Mouse (Mus musculus): ENCODE measurements around the gene Tmem220.

Tmem220 gene

DNA sequence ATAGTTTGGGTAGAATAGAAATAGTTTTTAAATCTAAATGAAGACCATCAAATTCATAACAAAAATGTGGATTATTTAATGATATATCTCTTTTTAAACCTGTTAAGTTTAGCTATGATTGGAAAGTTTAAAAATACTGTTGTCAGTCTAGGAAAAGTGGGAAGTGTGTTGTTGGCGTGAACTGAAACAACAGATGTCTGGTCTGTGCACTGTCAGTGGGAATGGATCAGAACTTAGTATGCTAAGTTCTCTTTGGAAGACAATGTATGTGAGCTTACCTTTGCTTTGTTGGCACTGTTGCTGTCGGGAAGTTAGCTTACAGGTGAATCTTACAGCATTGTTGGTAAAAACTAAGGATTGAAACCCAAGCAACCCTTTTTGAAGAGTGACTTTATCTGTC lies 36.4 kb downstream of the Tmem220 start:
- no peak for DNase-seq (ENCODE audit: low read depth)

- no peak for DNase-seq (ENCODE audit: low read depth)
These were observed 37.8 kb downstream of the Tmem220 start for GRCm38 (mm10) chr11:67062726-67063125.

DNA sequence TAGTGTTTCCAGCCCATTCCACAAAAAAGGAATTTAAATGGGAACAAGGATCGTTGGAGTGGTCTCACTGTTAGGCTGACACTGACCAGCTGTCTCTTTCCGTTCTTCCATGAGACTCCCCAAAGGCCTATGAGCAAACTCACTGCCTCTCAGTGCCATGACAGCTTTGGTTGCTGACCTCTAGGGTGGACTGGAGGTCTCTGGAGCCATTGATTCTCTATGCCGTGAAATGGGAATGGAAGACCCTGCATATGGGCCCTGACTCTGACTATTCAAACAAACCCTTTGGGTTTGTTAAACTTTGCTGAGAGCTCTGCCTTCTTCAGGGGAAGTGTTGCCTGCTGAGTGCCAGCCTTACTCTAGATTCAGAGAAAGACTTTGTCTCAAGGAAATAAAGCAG lies 42.8 kb downstream of the Tmem220 start:
- DNase-seq (ENCODE audit: low read depth), result no peak

- DNase-seq (ENCODE audit: low read depth), result no peak
These were observed 47.7 kb downstream of the Tmem220 start for GRCm38 (mm10) chr11:67072615-67073130.

DNA sequence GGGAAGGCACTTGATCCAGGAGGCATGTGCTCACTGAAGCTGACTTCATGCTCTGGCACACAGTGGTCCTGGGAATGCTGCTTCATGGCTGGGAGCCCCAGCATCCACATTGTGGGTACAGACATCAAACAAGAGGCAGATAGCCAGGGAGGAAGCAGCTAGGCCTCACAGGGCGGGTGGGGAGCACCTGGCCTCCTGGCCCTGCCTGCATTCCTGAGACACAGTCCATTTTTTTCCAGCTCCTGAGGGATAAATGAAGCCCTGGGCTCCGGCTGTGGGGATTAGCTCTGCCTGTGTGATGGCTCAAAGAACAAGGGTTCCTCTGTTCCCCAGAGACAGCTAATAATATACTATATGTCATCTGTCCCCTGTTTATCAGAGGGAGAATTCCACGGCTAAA lies 50.1 kb downstream of the Tmem220 start:
- DNase-seq (ENCODE audit: low read depth), result no peak

GRCm38 (mm10) chr11:67076781-67077180 lies 51.8 kb downstream of the Tmem220 start:
- no peak for DNase-seq (ENCODE audit: low read depth)

DNA sequence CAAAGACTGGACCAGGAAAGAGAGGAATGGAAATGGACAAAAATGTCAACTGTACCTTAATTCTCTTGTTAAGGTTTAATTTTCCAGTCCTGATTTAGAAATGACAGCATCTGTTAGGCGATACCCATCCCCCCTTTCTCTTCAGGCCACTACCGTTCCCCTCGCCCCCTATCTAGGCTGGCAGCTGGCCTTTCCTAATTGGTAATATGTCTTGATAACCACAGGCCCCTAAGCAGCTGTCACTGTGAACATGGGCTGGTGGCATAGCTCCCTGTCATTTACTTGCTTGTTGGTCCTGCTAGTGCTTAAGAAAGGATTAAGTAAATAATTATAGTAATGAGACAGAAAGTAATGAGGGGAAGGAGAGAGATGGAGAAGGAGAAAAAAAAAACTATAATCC lies 52.5 kb downstream of the Tmem220 start:
- no peak for DNase-seq (ENCODE audit: low read depth)

GRCm38 (mm10) chr11:67078000-67078399 lies 53.0 kb downstream of the Tmem220 start, which contains the start of gene Myh3:
Gene Myh3 (plus strand): TSS chr11:67078300.
- no peak for DNase-seq (ENCODE audit: low read depth)

DNA sequence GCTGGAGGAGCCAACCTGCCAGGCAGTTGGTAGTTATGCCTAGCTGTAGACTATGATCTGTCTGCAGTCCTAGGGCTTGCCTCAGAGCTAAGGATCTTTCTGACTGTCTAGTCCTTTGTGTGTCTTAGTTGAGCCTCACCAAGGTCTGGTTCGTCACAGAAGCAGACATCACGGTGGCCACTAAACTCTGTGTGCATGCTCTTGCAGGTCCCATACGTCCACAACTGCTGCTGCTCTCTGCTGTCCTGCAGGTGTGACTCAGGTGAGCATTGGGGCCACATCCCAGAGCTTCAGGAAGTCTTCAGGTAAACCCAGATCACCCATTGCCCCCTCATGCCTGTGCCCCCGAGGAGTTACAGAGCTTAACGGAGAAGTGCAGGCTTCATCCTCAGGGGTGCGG lies 53.9 kb downstream of the Tmem220 start:
- DNase-seq (ENCODE audit: low read depth), result no peak

GRCm38 (mm10) chr11:67079740-67080139 lies 54.8 kb downstream of the Tmem220 start:
- no peak for DNase-seq (ENCODE audit: low read depth)

DNA sequence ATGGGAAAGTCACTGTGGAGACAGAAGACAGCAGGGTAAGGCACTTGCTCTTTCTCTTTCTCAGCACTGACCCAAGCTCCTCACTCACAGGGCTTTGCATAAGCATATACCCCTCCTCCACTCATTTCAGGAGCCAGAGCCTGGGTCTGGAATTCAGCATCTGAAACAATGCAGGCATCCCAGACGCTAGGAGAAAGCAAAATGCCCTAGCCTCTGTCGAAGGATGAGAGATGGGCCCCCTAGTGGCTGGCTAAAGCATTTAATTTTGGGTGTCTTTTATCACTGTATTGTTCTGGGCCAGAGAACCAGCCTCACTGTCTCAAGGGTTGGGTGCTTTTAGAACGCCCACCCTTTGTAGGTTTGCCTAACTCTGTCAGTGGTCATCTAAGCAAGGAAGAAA lies 55.2 kb downstream of the Tmem220 start:
- peak; percentile 72 for DNase-seq (ENCODE audit: low read depth)

- peak; percentile 27 for DNase-seq (ENCODE audit: low read depth)
These were observed 56.2 kb downstream of the Tmem220 start for GRCm38 (mm10) chr11:67081125-67081649.

- DNase-seq (ENCODE audit: low read depth), result no peak
These were observed 57.2 kb downstream of the Tmem220 start for GRCm38 (mm10) chr11:67082188-67082587.

DNA sequence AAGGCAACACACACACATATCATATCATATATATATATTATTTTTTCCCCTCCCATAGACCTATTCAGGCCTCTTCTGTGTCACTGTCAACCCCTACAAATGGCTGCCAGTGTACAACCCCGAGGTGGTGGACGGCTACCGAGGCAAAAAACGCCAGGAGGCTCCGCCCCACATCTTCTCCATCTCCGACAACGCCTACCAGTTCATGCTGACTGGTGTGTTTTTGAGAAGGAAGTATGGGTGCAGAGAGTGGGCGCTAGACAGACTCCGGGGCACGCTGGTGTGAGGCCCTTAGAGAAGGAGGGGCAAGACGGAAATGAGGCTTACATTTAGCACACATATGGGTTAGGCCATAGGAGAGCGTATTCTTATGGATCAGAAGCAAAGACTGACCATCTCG lies 57.8 kb downstream of the Tmem220 start:
- no peak for DNase-seq (ENCODE audit: low read depth)

- DNase-seq (ENCODE audit: low read depth), result no peak
These were observed 58.3 kb downstream of the Tmem220 start for GRCm38 (mm10) chr11:67083239-67083638.

GRCm38 (mm10) chr11:67083712-67084340 lies 58.9 kb downstream of the Tmem220 start:
- DNase-seq (ENCODE audit: low read depth), result no peak
